Mouse (Mus musculus): ENCODE measurements at regions not wholly inside any gene's neighbourhood (a gene's known extent, or its start where the extent isn't known, plus 50 kb on each side); places are given as distances from the start of the nearest gene placed in this dataset.

DNA sequence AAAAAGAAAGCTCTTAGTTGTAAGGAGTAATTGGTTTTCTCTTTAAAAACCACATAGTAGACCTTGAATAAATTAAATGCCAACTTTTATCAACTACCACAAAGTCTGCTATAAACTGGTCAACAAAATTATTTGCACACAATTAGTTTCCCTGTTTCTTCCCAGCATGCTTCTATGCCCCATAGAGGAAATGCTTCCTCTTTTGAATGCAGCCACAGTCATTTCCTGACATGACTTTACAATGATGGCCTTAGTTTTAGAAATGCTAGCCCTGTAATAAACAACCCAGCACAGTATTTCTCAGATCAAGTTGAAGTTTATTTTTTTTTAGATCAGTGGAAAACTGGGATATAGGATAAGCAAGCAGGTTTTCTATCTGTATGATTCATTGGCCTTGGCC, 768.5 kb upstream of the Klhl1 start:
- H3K36me3 ChIP-seq: no peaks in the 10 kb centered on the region
- H3K9me3 ChIP-seq (replicated peaks): no peaks in the 10 kb centered on the region
- no peak overlapping the region for H3K9ac ChIP-seq (replicated peaks)
- no peak for ATAC-seq (ENCODE audit: low FRiP score)
- no peak overlapping the region for H3K4me2 ChIP-seq
- no peaks in the 10 kb centered on the region for H3K4me1 ChIP-seq
- no peak overlapping the region for H3K27ac ChIP-seq (replicated peaks)
- no peaks in the 10 kb centered on the region for H3K27me3 ChIP-seq (replicated peaks)
- no peak overlapping the region for H3K4me3 ChIP-seq (replicated peaks)

DNA sequence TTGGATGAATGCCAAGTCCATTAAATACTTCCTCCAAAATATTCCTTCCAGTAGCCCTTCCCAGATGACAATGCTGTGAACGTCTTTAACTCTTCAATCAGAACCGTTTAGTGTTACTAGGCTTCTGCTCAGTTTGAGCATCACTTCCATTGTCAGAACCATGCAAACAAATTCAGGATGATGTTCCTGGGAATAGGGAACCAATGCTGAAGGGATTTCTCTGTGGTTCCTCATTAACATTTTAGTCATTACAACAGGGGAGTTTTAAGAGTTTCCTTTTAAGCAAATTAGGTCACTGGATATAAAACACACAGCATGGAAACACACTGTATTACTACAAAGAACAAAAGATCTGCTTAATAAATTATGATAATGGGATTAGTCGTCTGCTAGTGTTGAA, 739.6 kb upstream of the Klhl1 start:
- WGBS: 20% methylated on average over 3 of the region's 3 CpGs
- no peak for ATAC-seq (ENCODE audit: low FRiP score)
- no peak overlapping the region for H3K4me3 ChIP-seq (replicated peaks)

More for the DNA sequence above, 739.6 kb upstream of the Klhl1 start:
- Histone ChIP-seq H3K27me3 (replicated peaks) (no peaks in the 10 kb centered on the region), H3K4me1 (no peaks in the 10 kb centered on the region), H3K9me3 (replicated peaks) (no peaks in the 10 kb centered on the region; the same call in 1 of the 2 replicates), H3K9ac (replicated peaks) (no peak overlapping the region), H3K36me3 (no peaks in the 10 kb centered on the region), H3K4me2 (no peak overlapping the region), H3K27ac (replicated peaks) (no peak overlapping the region)

Data from neural tube, embryonic 15.5 days (tissue).